Mouse (Mus musculus) mesoderm, embryonic 11.5 days (tissue): Measurements from ENCODE around the gene Olfr1185-ps1.
"Not testable (repeated sequence)": the region's sequence is repeated elsewhere in the genome, so short reads cannot be mapped to it uniquely, and the experiment has no call there.

Experiments
- DNase-seq: peaks from one replicate; pipeline ENCODE4 v3.0.0-alpha.2; 2012; ENCODE audit warnings: low read depth, low spot score

Gene Olfr1185-ps1

DNA sequence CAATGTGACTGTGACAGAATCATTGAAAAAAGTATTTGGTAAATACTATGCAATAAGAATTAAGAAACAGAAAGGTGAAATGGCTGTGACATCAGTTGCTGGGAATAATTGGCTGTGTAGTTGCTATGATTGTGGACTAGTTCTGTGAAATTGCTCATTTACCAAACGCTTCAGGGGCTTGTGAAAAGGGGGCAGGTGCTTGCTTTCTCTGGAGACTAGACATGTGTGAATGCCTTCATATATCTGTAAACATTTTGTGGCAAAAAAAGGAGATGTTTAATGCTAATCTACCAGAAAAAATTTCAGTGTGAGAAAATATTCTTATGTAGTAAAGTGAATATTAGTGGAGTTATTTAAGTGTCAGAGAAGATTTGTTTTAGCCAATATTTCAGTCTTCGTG, at the start of gene Olfr1185-ps1:
Olfr1185-ps1 (plus strand) TSS at position 301 of the 400 bp plus-strand sequence.
- DNase-seq, result no peak

DNA sequence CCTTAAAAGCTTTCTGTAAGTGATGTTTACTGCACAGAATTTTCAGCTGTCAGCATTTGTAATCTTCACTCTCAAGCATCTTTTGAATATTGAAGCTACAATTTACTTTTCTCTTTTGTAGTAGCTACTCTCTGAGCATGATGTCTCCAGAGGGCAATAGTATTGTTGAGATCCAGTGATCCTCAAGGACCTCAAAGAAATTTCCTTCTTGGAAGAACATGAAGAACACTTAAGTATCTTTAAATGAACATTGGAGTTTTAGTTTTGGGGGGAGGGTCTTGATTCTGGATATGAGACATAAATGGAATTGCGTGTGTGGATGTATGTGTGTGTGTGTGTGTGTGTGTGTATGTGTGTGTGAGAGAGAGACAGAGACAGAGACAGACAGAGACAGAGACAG, 44.1 kb upstream of the Olfr1185-ps1 start, which contains the start of gene Gm13757:
Gm13757 (minus strand) TSS at position 101 of the 400 bp plus-strand sequence.
- no peak for DNase-seq

DNA sequence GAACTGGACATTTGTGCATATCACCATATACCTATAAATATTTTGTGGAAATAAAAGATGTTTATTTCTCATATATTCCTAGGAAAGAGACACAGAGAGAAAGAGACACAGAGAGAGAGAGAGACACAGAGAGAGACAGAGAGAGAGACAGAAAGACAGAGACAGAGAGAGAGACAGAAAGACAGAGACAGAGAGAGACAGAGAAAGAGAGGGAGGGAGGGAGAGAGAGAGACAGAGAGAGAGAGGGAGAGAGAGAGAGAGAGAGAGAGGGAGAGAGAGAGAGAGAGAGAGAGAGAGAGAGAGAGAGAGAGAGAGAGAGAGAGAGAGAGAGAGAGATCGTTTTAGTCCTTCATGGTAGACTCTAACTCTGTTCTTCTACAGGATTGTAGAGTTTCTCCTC, 38.6 kb upstream of the Olfr1185-ps1 start, which contains the start of gene Olfr1183:
Olfr1183 (plus strand) TSS at position 301 of the 400 bp plus-strand sequence.
- not testable (repeated sequence) for DNase-seq

GRCm38 (mm10) chr2:88483298-88483697, 9.8 kb upstream of the Olfr1185-ps1 start, which contains the start of gene Olfr1184:
Olfr1184 (plus strand) TSS chr2:88483598.
- no peak for DNase-seq

DNA sequence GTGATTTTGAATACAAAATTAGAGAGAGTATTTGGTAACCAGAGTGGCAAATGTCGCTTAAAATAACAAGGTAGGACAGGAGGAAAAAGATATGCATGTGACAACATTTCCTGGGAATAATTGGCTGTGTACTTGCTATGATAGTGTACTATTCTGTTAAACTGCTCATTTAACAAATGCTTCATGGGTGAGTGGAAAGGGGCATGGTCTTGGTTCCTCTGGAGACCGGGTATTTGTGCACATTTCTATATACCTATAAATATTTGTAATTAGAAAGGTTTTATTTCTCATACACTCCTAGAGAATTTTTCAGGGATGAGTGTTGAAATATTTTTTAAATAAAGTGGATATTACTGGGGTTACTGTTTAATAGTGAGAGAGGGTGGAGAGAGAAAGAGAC, 25.1 kb downstream of the Olfr1185-ps1 start, which contains the start of gene Olfr1186:
Olfr1186 (plus strand) TSS at position 301 of the 400 bp plus-strand sequence.
- no peak for DNase-seq

GRCm38 (mm10) chr2:88525720-88526119, 32.6 kb downstream of the Olfr1185-ps1 start:
- DNase-seq, result no peak
